Mouse (Mus musculus) kidney, postnatal 0 days (tissue): ENCODE measurements at regions not wholly inside any gene's neighbourhood (a gene's known extent, or its start where the extent isn't known, plus 50 kb on each side); places are given as distances from the start of the nearest gene placed in this dataset.

Experiments
- ATAC-seq: fragments of 200-750 bp; cut with Nextera tagmentation; replicated peaks from 2 replicates; pipeline ENCODE4 v1.8.0; 2017; ENCODE audit warnings: low read depth, moderate number of reproducible peaks, moderate TSS enrichment, moderate library complexity; ENCODE audit not compliant: low FRiP score
- DNase-seq: peaks from one replicate; pipeline ENCODE4 v3.0.0-alpha.2; 2016; ENCODE audit warnings: low spot score
- H3K27ac ChIP-seq: fragments of 300-500 bp; sonication (generic); 2 replicates; pipeline ENCODE4 v1.5.1; 2014; ENCODE audit warnings: mild to moderate bottlenecking
- H3K27me3 ChIP-seq: fragments of 300-500 bp; sonication (generic); 2 replicates; pipeline ENCODE4 v1.6.1; 2014; ENCODE audit warnings: low read length, mixed read lengths; ENCODE audit not compliant: insufficient read depth
- H3K36me3 ChIP-seq: fragments of 300-500 bp; sonication (generic); 2 replicates; pipeline ENCODE4 v1.6.1; 2014; ENCODE audit warnings: low read length, mixed read lengths; ENCODE audit not compliant: insufficient read depth
- H3K4me1 ChIP-seq: fragments of 300-500 bp; sonication (generic); replicated peaks from 2 replicates; pipeline ENCODE4 v1.6.1; 2014; ENCODE audit warnings: antibody characterized with exemption, low read length, mixed read lengths; ENCODE audit not compliant: insufficient read depth
- H3K4me2 ChIP-seq: fragments of 300-500 bp; sonication (generic); 2 replicates; pipeline ENCODE4 v1.6.1; 2014; ENCODE audit warnings: mild to moderate bottlenecking, low read length, moderate library complexity, mixed read lengths
- H3K4me3 ChIP-seq: fragments of 300-500 bp; sonication (generic); replicated peaks from 2 replicates; pipeline ENCODE4 v1.5.1; 2014; ENCODE audit warnings: low read depth, low read length
- H3K9ac ChIP-seq: fragments of 300-500 bp; sonication (generic); 2 replicates; pipeline ENCODE4 v1.6.1; 2014; ENCODE audit warnings: low read depth, low read length
- H3K9me3 ChIP-seq: fragments of 300-500 bp; sonication (generic); replicated peaks from 2 replicates; pipeline ENCODE4 v1.6.1; 2016; ENCODE audit warnings: low read length, inconsistent platforms, mixed read lengths
- CTCF ChIP-seq: IDR thresholded peaks from 2 replicates; pipeline ENCODE4 v1.5.1; 2016; ENCODE audit warnings: antibody characterized with exemption, low read depth, mild to moderate bottlenecking, moderate library complexity
- WGBS: fragments of 180-500 bp; shearing (Covaris S2); extraction: QIAGEN DNeasy Blood & Tissue Kit; methylation state at CpG from one replicate; pipeline ENCODE4 v1.1.7; 2014; 5-methylcytosine and 5-hydroxymethylcytosine counted together

- Histone ChIP-seq H3K9ac (no peak overlapping the region), H3K27me3 (no peaks in the 10 kb centered on the region), H3K4me3 (no peak overlapping the region), H3K27ac (0 out of 2 replicates have a peak overlapping the region, but pooled peaks have one; percentile 57), H3K4me1 (peaks cover 15% of the 10 kb centered on the region), H3K4me2 (no peak overlapping the region), H3K9me3 (no peaks in the 10 kb centered on the region), H3K36me3 (no peaks in the 10 kb centered on the region)
- 31% methylated on average over 7 of the region's 7 CpGs for WGBS
- ATAC-seq: no peak
- TF ChIP-seq CTCF: no peak
- peak; percentile 58 for DNase-seq
These were observed 141.4 kb downstream of the Irs2 start for GRCm38 (mm10) chr8:10866696-10867395.

- Histone ChIP-seq H3K9ac (no peak overlapping the region), H3K9me3 (no peaks in the 10 kb centered on the region), H3K4me2 (no peak overlapping the region), H3K36me3 (no peaks in the 10 kb centered on the region), H3K4me1 (peaks cover 15% of the 10 kb centered on the region), H3K27ac (peak overlapping the region; percentile 57), H3K27me3 (no peaks in the 10 kb centered on the region), H3K4me3 (no peak overlapping the region)
- DNase-seq: no peak
- 40% methylated on average over 11 of the region's 11 CpGs for WGBS
- ATAC-seq: peak; percentile 70
- no peak for TF ChIP-seq CTCF
These were observed 142.2 kb downstream of the Irs2 start for GRCm38 (mm10) chr8:10865941-10866513.

- H3K27me3 ChIP-seq: no peaks in the 10 kb centered on the region
- H3K9me3 ChIP-seq: no peaks in the 10 kb centered on the region
- no peak overlapping the region for H3K4me3 ChIP-seq
- H3K4me2 ChIP-seq: no peak overlapping the region
- no peak for TF ChIP-seq CTCF
- peaks cover 15% of the 10 kb centered on the region for H3K4me1 ChIP-seq
- H3K27ac ChIP-seq: peak overlapping the region; percentile 57
- ATAC-seq (no peak), DNase-seq (peak; percentile 67)
- WGBS: 23% methylated on average over 8 of the region's 8 CpGs
- no peak overlapping the region for H3K9ac ChIP-seq
- H3K36me3 ChIP-seq: no peaks in the 10 kb centered on the region
These were observed 142.8 kb downstream of the Irs2 start for GRCm38 (mm10) chr8:10865415-10865821.

GRCm38 (mm10) chr8:10862442-10862841 is 145.8 kb downstream of the Irs2 start:
- Histone ChIP-seq H3K36me3 (no peaks in the 10 kb centered on the region), H3K9ac (no peak overlapping the region), H3K4me3 (no peak overlapping the region), H3K27me3 (no peaks in the 10 kb centered on the region), H3K4me2 (no peak overlapping the region), H3K4me1 (peaks cover 15% of the 10 kb centered on the region), H3K27ac (no peak overlapping the region), H3K9me3 (no peaks in the 10 kb centered on the region)
- 43% methylated on average over 13 of the region's 13 CpGs for WGBS
- DNase-seq (no peak), ATAC-seq (no peak)
- no peak for TF ChIP-seq CTCF

- DNase-seq (no peak), ATAC-seq (no peak)
- no peaks in the 10 kb centered on the region for H3K36me3 ChIP-seq
- H3K4me2 ChIP-seq: no peak overlapping the region
- H3K9ac ChIP-seq: no peak overlapping the region
- no peaks in the 10 kb centered on the region for H3K27me3 ChIP-seq
- H3K4me1 ChIP-seq: peaks cover 6% of the 10 kb centered on the region
- no peak overlapping the region for H3K27ac ChIP-seq
- no peak overlapping the region for H3K4me3 ChIP-seq
- no peak for TF ChIP-seq CTCF
- WGBS: 81% methylated on average over 4 of the region's 4 CpGs
- H3K9me3 ChIP-seq: no peaks in the 10 kb centered on the region
These were observed 147.4 kb downstream of the Irs2 start for GRCm38 (mm10) chr8:10860810-10861209.

GRCm38 (mm10) chr8:10857874-10858273 is 150.4 kb downstream of the Irs2 start:
- Histone ChIP-seq H3K36me3 (no peaks in the 10 kb centered on the region), H3K27me3 (no peaks in the 10 kb centered on the region), H3K9me3 (no peaks in the 10 kb centered on the region), H3K9ac (no peak overlapping the region), H3K4me3 (no peak overlapping the region), H3K4me1 (no peaks in the 10 kb centered on the region), H3K27ac (no peak overlapping the region), H3K4me2 (no peak overlapping the region)
- no peak for ATAC-seq
- no peak for TF ChIP-seq CTCF
- no peak for DNase-seq
- 90% methylated on average over 3 of the region's 3 CpGs for WGBS
